Mouse (Mus musculus): ENCODE data around the gene Ckb.
"Not testable (repeated sequence)": the region's sequence is repeated elsewhere in the genome, so short reads cannot be mapped to it uniquely, and the experiment has no call there.

Ckb gene

GRCm38 (mm10) chr12:111667421-111667820, 4.7 kb downstream of the Ckb start:
- peak; percentile 43 for DNase-seq

- peak; percentile 22 for DNase-seq
Measured at GRCm38 (mm10) chr12:111666380-111666779, 5.8 kb downstream of the Ckb start.

- DNase-seq, result peak; percentile 28
Measured at GRCm38 (mm10) chr12:111665041-111665880, 6.9 kb downstream of the Ckb start.

GRCm38 (mm10) chr12:111664144-111664634, 7.9 kb downstream of the Ckb start:
- peak; percentile 39 for DNase-seq

GRCm38 (mm10) chr12:111663228-111664143, 8.7 kb downstream of the Ckb start:
- peak; percentile 7 for DNase-seq

- not testable (repeated sequence) for DNase-seq
Measured at GRCm38 (mm10) chr12:111661554-111661953, 10.6 kb downstream of the Ckb start.

GRCm38 (mm10) chr12:111660628-111661027, 11.5 kb downstream of the Ckb start:
- DNase-seq, result no peak

GRCm38 (mm10) chr12:111659331-111659730, 12.8 kb downstream of the Ckb start:
- DNase-seq, result no peak

GRCm38 (mm10) chr12:111655695-111656094, 16.4 kb downstream of the Ckb start:
- DNase-seq, result no peak

- DNase-seq, result peak; percentile 80
Measured at GRCm38 (mm10) chr12:111653434-111653833, 18.7 kb downstream of the Ckb start.

GRCm38 (mm10) chr12:111652953-111653352, 19.2 kb downstream of the Ckb start:
- no peak for DNase-seq

- DNase-seq, result peak; percentile 51
Measured at GRCm38 (mm10) chr12:111648061-111648645, 24.0 kb downstream of the Ckb start.
